Mouse (Mus musculus) cerebellum, adult 9-11 months (tissue): ENCODE results near the gene Fus.
"Not testable (repeated sequence)": the region's sequence is repeated elsewhere in the genome, so short reads cannot be mapped to it uniquely, and the experiment has no call there.

Experiments
- DNase-seq: peaks from one replicate; pipeline ENCODE4 v3.0.0; 2022

Fus gene

DNA sequence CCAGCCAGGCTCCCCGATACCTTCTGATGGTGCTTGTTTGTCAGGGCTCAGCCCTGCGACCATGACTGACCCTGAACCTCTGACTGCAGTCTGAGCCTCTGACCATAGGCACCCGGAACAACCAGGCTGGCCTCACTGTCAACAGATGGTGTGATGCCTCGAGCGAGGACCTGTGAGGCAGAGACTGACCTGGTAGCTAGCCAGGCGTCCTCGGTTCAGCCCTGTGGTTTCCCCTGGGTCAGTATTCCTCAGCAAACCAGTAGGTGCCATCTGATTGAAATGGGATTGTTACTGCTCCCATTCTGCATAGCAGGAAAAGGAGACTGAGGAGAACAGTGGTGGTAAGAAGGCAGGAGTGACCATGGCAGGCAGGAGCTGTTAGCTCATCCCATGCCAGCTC is 38.9 kb downstream of the Fus start:
- DNase-seq, result no peak

DNA sequence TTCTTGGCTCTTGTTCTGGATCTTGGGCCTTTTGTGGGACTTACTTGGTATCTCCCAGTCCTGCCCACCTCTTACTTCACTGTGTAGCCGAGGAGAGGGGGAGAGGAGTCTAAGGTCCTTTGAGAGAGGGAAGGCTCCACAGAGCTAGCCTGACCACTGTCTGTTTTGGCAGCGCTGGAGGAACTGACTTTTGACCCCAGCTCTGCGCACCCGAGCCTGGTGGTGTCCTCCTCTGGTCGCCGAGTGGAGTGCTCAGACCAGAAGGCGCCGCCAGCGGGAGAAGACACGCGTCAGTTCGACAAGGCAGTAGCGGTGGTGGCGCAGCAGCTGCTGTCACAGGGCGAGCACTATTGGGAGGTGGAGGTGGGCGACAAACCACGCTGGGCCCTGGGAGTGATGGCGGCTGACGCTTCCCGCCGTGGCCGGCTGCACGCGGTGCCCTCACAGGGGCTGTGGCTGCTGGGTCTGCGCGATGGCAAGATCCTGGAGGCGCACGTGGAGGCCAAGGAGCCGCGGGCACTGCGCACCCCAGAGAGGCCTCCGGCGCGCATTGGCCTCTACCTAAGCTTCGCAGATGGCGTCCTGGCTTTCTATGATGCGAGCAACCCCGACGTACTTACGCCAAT is 42.6 kb downstream of the Fus start:
- no peak for DNase-seq

DNA sequence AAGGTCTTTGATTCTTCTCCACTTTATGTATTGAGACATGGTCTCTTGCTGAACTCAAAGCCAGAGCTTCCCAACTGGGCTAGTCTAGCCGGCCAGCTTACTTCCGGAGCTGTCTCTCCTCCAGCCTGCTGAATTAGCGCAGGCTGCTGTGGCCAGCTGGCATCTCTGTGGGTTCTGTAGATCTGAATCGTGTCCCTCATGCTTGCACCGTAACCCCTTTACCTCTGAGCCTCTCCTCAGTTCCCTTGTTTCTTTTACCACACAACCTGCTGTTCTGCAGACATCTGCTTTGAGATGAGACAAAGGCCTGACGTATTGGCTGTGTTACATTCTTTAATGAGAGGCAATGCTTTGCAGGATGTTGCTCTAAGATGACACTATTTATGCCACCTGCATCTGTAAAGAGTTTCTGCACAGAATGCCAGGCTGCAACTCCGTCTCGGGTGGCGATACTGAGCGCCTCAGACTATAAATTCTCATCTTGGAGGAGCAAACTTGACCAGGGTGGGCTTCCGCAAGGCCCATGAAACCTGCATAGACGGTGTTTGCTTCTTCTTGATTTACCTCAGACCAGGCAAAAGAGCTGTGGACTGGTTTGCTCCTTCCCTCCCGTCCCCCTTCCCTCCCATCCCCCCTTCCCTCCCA is 45.0 kb downstream of the Fus start:
- DNase-seq, result no peak

DNA sequence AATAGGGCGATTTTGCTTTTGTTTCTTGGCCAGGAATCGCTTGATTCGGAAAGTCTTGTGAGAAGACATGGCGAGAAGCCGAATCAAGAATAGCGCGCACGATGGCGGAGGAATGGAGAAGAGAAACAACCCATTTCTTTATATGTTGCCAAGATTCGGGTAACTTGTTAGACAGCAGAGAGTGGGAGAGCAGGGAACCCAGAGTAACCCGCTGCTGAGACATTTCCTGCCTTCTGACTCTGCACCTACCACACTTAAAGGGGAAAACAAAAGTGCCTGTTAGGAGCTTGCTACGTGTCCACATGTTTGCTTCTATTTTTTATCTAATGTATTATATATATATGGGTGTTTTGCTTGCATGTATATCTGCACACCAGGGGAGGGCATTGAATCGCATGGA is 45.9 kb downstream of the Fus start:
- DNase-seq, result no peak

DNA sequence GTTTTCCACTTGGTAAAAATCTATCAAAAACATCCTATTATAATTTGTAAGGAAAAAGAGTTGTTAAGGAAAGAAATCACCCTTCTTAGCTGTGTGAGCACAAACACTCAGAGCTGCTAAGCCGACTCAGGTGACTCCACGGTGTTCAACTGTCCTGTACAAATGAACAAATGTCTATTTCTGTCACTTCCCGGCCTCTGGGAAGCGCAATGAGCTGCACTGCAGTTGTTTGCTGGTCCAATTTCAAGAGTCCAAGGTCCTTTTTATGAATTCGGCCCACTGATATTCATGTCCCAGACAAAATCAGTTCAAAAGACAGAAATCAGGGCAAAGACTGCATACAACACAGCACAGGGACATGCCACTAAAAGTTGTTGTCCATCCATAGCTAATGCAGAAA is 48.9 kb downstream of the Fus start:
- DNase-seq, result not testable (repeated sequence)

DNA sequence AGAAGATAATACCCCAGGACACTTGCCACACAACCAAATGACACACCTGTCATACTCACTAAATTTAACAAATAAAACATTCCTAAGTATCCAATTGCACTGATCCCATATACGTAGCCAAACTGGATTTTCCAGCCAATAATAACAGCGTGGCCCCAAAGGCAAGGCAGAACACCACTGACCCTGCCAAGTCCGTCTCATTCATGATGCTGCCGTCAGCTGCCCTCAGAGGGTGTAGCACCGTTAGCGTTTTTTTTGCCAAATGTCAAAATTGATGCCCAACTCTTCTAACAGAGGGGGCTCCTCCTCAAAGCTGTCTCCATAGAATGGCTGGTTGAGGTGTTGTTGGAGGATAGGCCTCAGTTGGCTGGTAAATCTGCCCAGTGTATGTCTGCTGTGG is 49.4 kb downstream of the Fus start:
- no peak for DNase-seq

DNA sequence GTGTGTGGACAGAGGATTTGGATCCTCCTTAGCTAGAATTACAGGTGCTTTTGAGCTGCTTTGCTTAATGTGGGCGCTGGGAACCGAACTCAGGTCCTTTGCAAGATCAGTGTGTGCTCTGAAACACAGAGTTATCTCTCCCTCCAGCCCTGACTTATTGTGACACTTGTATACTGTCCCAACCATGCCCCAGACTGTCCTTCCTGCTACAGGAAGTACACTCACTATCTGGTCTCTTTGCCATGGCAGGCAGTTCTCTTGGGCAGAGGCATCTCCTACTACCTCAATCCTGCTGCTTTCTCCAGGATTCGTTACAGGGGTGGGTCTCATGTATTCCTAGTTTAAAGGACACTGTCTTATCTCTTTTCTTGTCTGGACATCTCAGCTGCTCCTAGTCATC is 51.0 kb downstream of the Fus start:
- DNase-seq, result no peak

DNA sequence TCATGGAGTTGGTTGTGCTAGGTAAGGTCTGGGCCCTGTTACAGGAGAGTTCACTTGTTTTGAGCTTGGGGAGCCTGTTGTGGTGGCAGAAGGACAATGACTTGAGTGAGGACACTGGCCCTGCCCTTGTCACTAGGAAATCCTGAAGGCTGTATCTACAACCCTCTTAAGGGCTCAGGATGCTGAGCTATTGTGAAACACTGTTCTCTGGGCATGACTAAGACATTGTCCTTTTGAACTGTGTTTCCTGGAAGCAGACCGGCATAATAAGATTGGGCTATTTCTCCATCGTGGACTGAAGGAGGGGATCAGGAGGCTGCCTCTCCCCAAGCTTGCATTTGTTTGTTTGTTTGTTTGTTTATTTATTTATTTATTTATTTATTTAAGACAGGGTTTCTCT is 51.9 kb downstream of the Fus start:
- DNase-seq, result no peak

DNA sequence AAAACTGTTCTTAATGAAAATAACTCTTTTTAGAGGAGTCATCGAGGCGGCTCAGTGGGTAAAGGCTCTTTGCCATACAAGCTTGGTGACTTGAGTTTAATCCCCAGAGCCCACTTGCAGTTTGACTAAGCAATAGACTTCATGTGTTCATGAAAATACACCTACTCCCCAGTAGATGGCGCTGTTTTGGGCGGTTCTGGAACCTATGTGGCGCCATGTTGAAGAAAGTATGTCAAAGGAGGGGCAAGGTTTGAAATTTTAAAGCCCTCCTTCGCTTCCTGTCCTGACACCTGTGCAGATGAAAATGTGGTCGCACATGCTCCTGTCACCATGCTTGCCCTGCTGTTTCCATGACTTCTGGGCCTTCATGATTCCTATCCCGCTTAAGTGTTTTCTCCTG is 55.7 kb downstream of the Fus start:
- no peak for DNase-seq

DNA sequence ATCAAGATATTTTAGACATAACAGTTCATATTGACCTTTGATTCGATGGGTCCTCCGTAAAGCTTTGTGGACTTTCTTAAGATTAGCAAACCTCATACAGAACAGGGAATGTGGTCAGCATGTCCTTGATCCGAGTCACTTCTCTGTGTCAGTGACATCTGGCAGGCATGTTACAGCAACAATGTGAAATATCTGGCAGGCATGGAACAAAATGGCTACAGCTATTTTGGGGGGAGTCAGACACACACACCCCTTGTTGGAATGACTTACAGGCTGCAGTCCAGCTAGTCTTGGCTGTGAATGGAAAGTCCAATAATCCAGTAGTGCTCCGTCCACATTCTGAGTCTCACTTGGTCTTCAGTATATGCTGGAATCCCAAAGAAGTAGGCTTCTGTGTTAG is 56.3 kb downstream of the Fus start:
- no peak for DNase-seq

DNA sequence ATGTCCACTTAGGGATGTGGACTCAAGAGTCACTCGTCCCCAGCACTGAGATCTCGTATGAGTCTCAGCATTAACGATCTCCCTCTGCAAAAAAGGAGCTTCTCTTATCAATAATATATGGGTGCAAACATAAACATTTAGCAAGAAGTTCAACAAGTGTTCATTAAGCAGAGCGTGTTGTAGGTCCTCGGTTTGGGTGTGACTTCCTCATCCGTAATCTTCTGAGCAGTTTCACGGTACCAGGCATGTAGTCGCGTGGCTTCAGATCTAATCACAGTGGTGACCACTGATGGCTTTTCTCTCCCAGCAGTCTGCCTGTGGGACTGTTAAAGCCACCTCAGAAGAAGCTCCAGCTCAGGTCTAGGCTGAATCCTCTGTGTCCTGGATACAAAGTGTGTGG is 57.1 kb downstream of the Fus start:
- DNase-seq, result no peak

DNA sequence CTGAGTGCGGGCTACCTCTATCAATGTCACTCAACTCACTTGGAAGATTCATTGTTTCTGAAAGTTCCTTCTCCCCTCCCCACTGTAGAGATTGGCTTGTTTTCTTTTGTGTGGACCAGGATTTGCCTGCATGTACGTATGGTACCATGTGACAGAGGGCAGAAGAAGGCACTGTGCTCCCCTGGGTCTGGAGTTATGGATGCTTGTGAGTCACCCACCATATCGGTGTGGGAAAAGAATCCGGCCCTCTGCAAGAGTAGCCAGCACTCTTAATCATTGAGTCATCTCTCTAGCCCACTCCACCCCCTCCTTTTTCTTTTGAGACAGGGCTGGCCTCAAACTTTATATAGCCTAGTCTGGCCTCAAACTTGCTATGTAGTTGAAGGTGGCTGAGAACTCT is 57.7 kb downstream of the Fus start:
- no peak for DNase-seq

DNA sequence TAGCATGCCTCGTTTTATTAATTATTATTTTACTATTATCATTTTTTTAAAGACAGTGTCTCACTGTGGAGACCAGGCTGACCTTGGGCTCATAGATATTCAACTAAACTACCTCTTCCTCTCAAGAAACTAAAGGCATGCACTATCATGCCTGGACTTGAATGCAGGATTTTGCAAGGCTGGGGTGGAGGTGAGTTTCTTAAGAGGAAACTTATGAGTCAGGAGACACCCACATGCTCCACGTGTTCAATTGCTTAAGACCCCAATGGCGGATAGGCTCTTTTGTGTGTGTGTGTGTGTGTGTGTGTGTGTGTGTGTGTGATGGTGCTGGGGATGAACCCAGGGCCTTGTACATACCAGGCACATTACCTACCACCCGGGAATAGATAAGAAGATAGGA is 58.1 kb downstream of the Fus start:
- DNase-seq, result no peak

DNA sequence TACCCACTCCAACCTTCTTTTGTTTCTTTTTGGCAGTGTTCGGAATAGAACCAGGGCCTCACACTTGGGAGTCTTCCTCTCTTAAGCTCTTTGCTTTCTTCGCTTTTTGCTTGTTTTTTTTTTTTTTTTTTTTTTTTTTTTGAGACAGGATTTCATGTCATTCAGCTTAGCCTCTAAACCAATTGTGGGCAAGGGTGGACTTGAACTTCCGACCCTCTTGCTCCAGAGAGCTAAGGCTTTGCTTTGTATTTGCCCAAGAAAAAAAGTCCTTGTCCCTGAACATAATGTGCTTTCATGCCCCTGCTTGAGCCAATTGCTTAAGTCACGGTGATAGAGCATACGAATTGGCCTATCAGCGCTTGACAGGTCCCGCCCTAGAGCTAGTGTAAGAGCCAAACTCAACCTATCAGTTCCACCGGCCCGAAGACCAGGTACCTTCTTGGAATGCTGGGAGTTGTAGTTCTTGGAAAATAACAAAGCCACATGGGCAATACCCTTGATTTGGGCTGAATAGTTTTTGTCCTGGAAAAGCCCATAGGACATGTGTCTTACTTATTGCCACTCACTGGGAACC is 64.2 kb downstream of the Fus start:
- no peak for DNase-seq

DNA sequence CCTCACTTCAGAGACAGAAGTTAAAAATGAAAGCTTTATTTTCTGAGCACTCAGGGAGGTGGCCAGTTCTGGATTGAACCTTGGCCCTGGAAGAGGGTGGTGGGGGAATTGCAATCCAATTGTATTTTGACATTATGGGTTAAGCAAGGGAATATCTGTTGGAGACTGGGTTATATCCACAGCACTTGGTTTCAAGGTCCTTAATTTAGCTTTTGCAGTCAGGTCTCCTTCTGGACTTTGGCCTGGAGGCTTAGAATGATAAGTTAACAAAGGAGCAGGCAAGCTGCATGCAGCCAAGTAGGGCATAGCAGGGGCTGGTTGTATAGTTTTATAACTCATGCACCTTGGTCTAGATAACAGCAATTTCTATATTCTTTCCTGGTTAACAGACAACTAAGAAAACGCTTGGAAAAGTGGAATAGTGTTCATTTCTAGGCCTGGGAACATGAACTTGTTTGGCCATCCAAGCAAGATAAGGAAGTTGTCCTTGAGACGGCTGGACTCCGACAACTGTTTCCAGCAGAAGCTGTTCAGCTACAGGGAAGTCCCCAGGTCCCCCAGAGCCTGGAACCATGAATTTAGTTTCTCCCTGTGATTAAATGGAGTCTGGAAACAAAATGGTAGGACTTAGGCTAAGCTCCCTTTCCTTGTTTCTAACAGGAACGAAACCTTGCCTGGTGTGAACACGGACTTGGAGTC is 65.2 kb downstream of the Fus start:
- DNase-seq, result no peak

DNA sequence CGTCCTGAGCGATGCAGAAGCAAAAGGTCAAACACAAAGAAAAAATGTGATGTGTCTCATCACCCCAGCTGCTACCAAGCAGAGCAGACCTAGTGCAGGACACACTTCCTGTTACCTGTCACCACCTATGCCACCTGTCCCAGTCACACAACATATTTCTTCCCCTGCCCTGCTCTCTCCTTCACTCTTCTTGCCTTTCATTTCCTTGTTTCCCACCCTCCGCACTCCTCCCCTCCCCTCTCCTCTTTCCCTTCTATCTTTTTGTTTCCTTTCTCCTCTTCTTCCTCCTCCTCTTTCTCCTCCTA is 65.7 kb downstream of the Fus start:
- DNase-seq, result no peak

DNA sequence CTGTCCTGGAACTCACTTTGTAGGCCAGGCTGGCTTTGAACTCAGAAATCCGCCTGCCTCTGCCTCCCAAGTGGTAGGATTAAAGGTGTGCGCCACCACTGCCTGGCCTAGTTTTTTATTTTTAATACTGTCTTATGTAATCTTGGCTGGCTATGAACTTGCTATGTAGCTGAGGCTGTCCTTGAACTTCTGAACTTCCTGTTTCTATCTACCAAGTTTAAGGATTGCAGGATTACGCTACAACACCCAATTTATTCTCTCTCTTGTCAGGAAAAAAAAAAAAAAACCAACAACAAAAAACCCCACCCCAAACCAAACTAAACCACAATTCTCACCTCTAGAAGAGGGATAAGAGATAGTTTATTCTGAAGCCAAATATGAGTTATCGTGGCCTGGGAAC is 66.4 kb downstream of the Fus start:
- no peak for DNase-seq
